Mouse (Mus musculus): ENCODE data around the gene Dnah6.

DNA sequence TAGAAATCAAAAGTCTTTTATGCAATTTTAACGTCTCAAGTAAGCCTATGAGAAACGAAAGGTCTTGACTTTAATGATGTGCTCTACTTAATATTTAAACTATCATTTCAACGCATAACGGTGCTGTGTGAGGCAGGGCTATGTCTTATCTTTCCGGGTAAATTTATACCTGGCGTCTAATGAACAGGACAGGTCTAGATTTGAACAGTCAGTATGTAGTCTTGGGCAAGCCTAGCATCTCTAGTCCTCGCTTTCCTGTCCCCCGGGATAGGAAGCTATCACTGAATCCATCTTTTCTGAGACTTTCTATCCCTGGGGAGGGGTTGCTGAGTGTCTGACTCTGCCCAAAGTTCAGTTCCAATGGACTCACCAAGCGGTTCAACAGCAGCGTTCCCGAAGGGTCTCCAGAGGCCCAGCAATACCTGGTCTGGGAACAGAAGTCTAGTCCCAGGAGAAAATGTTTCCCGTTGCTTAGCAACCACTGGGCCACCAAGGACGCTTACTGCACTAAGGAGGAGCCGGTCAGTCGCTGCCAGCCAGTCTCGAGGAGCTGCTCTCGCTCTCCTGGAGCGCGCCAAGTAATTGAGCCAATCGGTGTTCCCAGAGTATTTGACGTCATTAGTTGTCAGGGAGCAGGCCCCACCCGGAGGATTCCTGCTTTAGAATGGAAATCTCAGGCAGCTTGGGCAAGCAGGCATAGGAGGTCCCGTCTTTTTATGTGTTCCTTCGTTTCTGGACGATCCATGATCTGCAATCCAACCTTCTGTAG is at the start of gene Dnah6:
- TF ChIP-seq EP300 (IDR thresholded peaks at IDR 0.05) (no peak), CTCF (IDR thresholded peaks at IDR 0.05) (no peak)

Measured in lung, postnatal 0 days (tissue).